Mouse (Mus musculus): ENCODE measurements at regions not wholly inside any gene's neighbourhood (a gene's known extent, or its start where the extent isn't known, plus 50 kb on each side); places are given as distances from the start of the nearest gene placed in this dataset.
"Not testable (repeated sequence)": the region's sequence is repeated elsewhere in the genome, so short reads cannot be mapped to it uniquely, and the experiment has no call there.

DNA sequence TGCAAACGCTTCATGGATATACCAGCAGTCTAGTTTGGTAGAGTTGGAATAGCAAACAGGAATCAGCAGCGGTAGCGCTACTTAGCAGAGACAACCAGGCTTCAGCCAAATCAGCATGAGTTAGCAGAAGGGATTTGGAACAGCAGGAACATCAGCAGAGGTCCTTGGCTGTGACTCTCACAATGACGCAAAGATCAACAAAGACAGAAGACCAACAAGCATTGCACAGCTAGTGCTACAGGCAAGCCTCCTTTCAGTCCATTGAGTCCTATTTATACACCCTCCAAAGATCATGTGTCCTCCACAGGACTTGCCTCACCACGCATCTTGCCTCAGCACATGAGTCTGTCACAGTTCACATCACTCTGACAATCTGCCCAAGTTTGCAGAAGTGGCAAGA is 61.6 kb upstream of the Cdyl start:
- Histone ChIP-seq H3K36me3 (ENCODE audit: control insufficient read depth, insufficient read depth, low read length) (no peaks in the 10 kb centered on the region), H3K27ac (ENCODE audit: insufficient read depth, low read length) (no peak overlapping the region), H3K4me3 (ENCODE audit: extremely low read depth, insufficient read depth, insufficient read length) (no peak overlapping the region), H3K27me3 (ENCODE audit: control insufficient read depth, insufficient read depth, low read length) (no peaks in the 10 kb centered on the region), H3K4me1 (ENCODE audit: control insufficient read depth, insufficient read depth, insufficient read length) (no peaks in the 10 kb centered on the region)
- DNase-seq (ENCODE audit: low read depth in 1 of 2, low spot score in 2 of 2) = no peak
- WGBS = 92% methylated on average over 5 of the region's 5 CpGs
- TF ChIP-seq CTCF (IDR thresholded peaks at IDR 0.05; ENCODE audit: extremely low read depth, insufficient read depth, insufficient read length, insufficient replicate concordance) = no peak
- no peak for TF ChIP-seq POLR2A (IDR thresholded peaks at IDR 0.05; ENCODE audit: low read depth, low read length)

DNA sequence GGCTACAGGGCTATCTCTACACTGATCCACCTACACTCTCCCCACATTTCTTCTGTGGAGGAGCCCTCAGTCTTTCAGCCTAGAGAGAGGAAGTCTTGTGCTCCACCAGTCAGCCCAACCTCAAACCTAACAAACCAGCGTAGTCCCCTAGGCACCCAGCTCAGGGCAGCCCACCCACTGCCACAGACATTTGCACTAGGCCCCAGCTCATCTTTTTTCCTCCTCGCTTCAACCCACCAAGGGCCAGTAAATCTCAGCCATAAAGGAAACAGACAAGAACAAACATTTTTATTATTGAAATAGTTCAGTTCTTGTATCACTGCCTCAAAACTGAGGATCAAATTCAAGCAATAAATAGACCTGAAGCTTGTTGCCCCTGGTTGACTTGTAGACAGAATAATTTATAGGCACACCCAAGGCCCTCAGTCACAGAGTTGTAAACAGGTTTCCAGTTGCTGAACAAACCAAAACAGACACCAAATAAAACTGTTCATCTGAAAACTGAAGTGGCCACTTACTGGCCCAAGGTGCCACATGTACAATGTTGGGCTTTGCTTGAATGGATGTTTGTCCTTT is 58.0 kb upstream of the Cdyl start:
- Histone ChIP-seq H3K27ac (ENCODE audit: insufficient read depth, low read length) (no peak overlapping the region), H3K36me3 (ENCODE audit: control insufficient read depth, insufficient read depth, low read length) (no peaks in the 10 kb centered on the region), H3K27me3 (ENCODE audit: control insufficient read depth, insufficient read depth, low read length) (no peaks in the 10 kb centered on the region), H3K4me1 (ENCODE audit: control insufficient read depth, insufficient read depth, insufficient read length) (no peaks in the 10 kb centered on the region), H3K4me3 (ENCODE audit: extremely low read depth, insufficient read depth, insufficient read length) (no peak overlapping the region)
- DNase-seq (ENCODE audit: low read depth in 1 of 2, low spot score in 2 of 2) = no peak
- TF ChIP-seq POLR2A (IDR thresholded peaks at IDR 0.05; ENCODE audit: low read depth, low read length) = no peak
- no peak for TF ChIP-seq CTCF (IDR thresholded peaks at IDR 0.05; ENCODE audit: extremely low read depth, insufficient read depth, insufficient read length, insufficient replicate concordance)
- 83% methylated on average over 2 of the region's 2 CpGs for WGBS

DNA sequence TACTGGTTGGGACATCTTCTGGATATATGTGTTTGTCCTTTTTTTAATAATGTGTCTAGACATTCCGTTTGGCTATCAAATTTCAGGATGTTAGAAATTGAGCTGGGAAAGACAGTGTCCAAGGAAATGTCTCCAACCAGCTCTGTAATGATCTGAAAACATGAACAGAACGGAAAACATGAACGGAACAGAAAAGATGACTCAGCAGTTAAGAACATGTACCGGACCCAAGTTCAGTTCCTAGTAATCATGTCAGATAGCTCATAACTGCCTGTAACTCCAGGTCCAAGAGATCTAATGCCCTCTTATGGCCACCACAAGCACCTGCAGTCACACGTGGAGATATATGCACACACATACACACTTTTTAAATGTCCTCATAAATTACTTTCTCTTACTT is 56.6 kb upstream of the Cdyl start:
- Histone ChIP-seq H3K27ac (ENCODE audit: insufficient read depth, low read length) (no peak overlapping the region), H3K4me1 (ENCODE audit: control insufficient read depth, insufficient read depth, insufficient read length) (no peaks in the 10 kb centered on the region), H3K4me3 (ENCODE audit: extremely low read depth, insufficient read depth, insufficient read length) (no peak overlapping the region), H3K36me3 (ENCODE audit: control insufficient read depth, insufficient read depth, low read length) (no peaks in the 10 kb centered on the region), H3K27me3 (ENCODE audit: control insufficient read depth, insufficient read depth, low read length) (no peaks in the 10 kb centered on the region)
- 93% methylated on average over 5 of the region's 5 CpGs for WGBS
- no peak for DNase-seq (ENCODE audit: low read depth in 1 of 2, low spot score in 2 of 2)
- TF ChIP-seq CTCF (IDR thresholded peaks at IDR 0.05; ENCODE audit: extremely low read depth, insufficient read depth, insufficient read length, insufficient replicate concordance) = no peak

DNA sequence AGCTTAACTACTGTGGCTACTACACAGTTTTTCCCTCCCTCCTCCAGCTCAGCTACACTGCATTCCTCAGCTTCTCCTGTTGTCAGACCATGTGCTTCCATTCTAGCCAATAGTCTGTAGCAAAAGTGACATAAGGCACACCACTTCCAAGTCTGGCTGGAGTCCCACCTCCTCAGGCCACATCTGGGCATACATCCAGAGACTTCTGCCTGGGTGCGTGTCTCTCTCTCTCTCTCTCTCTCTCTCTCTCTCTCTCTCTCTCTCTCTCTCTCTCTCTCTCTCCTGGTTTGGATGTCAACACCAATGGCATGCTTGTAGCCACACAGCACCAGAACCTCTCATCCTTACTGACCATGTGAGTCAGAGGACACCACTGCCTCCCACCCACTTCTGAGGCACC is 55.6 kb upstream of the Cdyl start:
- Histone ChIP-seq H3K4me1 (ENCODE audit: control insufficient read depth, insufficient read depth, insufficient read length) (no peaks in the 10 kb centered on the region), H3K27ac (ENCODE audit: insufficient read depth, low read length) (no peak overlapping the region), H3K27me3 (ENCODE audit: control insufficient read depth, insufficient read depth, low read length) (no peaks in the 10 kb centered on the region), H3K36me3 (ENCODE audit: control insufficient read depth, insufficient read depth, low read length) (no peaks in the 10 kb centered on the region), H3K4me3 (ENCODE audit: extremely low read depth, insufficient read depth, insufficient read length) (no peak overlapping the region)
- 42% methylated on average over 1 of the region's 1 CpGs for WGBS
- DNase-seq (ENCODE audit: low read depth in 1 of 2, low spot score in 2 of 2) = no peak
- no peak for TF ChIP-seq POLR2A (IDR thresholded peaks at IDR 0.05; ENCODE audit: low read depth, low read length)
- no peak for TF ChIP-seq CTCF (IDR thresholded peaks at IDR 0.05; ENCODE audit: extremely low read depth, insufficient read depth, insufficient read length, insufficient replicate concordance)

DNA sequence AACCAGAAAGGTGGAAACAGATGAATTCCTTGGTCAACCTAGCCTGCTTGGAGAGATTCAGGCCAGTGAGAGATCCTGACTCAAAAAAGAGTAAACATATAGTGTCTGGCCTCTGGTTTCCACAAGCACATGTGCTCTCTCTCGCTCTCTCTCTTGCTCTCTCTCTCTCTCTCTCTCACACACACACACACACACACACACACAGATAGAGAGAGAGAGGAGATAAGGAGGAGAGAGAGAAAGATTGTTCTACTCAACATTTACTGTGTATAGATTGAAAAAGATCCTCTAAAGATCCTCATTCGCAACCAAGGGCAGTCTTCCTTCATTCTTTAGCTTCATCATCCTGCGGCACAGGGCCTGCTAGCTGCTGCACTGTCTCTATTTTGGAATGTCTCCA is 54.9 kb upstream of the Cdyl start:
- 96% methylated on average over 3 of the region's 3 CpGs for WGBS
- H3K27me3 ChIP-seq (ENCODE audit: control insufficient read depth, insufficient read depth, low read length) = no peaks in the 10 kb centered on the region

DNA sequence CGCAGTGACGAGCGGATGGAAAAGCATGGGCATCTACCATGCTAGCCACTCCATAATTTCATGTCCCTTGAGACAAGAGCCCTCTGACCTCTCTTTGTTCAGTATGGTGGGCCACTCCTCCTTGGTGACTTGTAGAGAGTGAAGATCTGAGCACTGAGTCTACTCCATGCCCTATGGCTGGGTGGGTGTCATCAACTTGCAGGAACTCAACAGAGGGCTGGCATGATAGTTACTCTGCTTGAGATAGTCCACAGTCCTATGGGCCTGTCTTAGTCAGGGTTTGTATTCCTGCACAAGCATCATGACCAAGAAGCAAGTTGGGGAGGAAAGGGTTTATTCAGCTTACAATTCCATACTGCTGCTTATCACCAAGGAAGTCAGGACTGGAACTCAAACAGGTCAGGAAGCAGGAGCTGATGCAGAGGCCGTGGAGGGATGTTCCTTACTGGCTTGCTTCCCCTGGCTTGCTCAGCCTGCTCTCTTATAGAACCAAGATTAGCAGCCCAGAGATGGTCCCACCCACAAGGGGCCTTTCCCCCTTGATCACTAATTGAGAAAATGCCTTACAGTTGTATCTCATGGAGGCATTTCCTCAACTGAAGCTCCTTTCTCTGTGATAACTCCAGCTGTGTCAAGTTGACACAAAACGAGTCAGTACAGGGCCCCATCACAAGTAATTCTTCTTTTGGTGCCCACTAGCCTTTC is 52.6 kb upstream of the Cdyl start:
- H3K36me3 ChIP-seq (ENCODE audit: control insufficient read depth, insufficient read depth, low read length); DNase-seq (ENCODE audit: low read depth in 1 of 2, low spot score in 2 of 2); H3K27ac ChIP-seq (ENCODE audit: insufficient read depth, low read length); H3K4me1 ChIP-seq (ENCODE audit: control insufficient read depth, insufficient read depth, insufficient read length); H3K27me3 ChIP-seq (ENCODE audit: control insufficient read depth, insufficient read depth, low read length); H3K4me3 ChIP-seq (ENCODE audit: extremely low read depth, insufficient read depth, insufficient read length): not testable (repeated sequence)
- 86% methylated on average over 5 of the region's 5 CpGs for WGBS

More for the DNA sequence above, 54.9 kb upstream of the Cdyl start:
- TF ChIP-seq CTCF (IDR thresholded peaks at IDR 0.05; ENCODE audit: extremely low read depth, insufficient read depth, insufficient read length, insufficient replicate concordance) (no peak), POLR2A (IDR thresholded peaks at IDR 0.05; ENCODE audit: low read depth, low read length) (no peak)
- Histone ChIP-seq H3K36me3 (ENCODE audit: control insufficient read depth, insufficient read depth, low read length) (no peaks in the 10 kb centered on the region), H3K4me1 (ENCODE audit: control insufficient read depth, insufficient read depth, insufficient read length) (no peaks in the 10 kb centered on the region), H3K4me3 (ENCODE audit: extremely low read depth, insufficient read depth, insufficient read length) (no peak overlapping the region), H3K27ac (ENCODE audit: insufficient read depth, low read length) (no peak overlapping the region)
- DNase-seq (ENCODE audit: low read depth in 1 of 2, low spot score in 2 of 2) = no peak

DNA sequence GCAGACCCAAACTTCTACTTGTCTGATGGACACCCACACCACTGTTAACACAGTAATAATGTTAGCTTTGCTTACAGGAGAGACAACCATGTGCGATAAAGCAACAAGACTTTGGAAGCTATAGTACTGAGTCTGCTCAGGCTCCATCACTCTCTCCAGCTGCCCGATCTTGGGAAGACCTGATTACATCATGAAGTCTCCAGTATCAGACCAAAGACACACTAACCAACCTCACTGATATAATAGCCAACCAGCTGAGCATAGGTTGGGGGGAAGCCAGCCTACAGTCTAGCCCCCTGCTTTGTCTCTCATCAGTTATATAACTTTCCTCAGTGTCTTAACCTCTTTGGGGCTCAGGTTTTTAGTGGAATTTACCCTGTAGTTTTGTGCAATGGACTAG is 51.9 kb upstream of the Cdyl start:
- 92% methylated on average over 2 of the region's 2 CpGs for WGBS
- no peaks in the 10 kb centered on the region for H3K27me3 ChIP-seq (ENCODE audit: control insufficient read depth, insufficient read depth, low read length)
- no peak for DNase-seq (ENCODE audit: low read depth in 1 of 2, low spot score in 2 of 2)
- no peak for TF ChIP-seq CTCF (IDR thresholded peaks at IDR 0.05; ENCODE audit: extremely low read depth, insufficient read depth, insufficient read length, insufficient replicate concordance)
- TF ChIP-seq POLR2A (IDR thresholded peaks at IDR 0.05; ENCODE audit: low read depth, low read length) = no peak
- no peak overlapping the region for H3K27ac ChIP-seq (ENCODE audit: insufficient read depth, low read length)
- H3K4me1 ChIP-seq (ENCODE audit: control insufficient read depth, insufficient read depth, insufficient read length) = no peaks in the 10 kb centered on the region
- no peak overlapping the region for H3K4me3 ChIP-seq (ENCODE audit: extremely low read depth, insufficient read depth, insufficient read length)
- no peaks in the 10 kb centered on the region for H3K36me3 ChIP-seq (ENCODE audit: control insufficient read depth, insufficient read depth, low read length)

All from spleen, adult 2 months (tissue).